Mouse (Mus musculus) liver, postnatal 0 days (tissue): ENCODE data around the gene Pi4kb.
"Not testable (repeated sequence)": the region's sequence is repeated elsewhere in the genome, so short reads cannot be mapped to it uniquely, and the experiment has no call there.

Experiments used
- CTCF ChIP-seq: sonication (generic); IDR thresholded peaks from 2 replicates; pipeline ENCODE4 v1.5.1; 2016; ENCODE audit warnings: antibody characterized with exemption, low read depth
- EP300 ChIP-seq: IDR thresholded peaks from 2 replicates; pipeline ENCODE4 v1.6.1; 2016; ENCODE audit warnings: antibody characterized with exemption, low read depth, mild to moderate bottlenecking

- TF ChIP-seq EP300, CTCF: not testable (repeated sequence)
Measured at GRCm38 (mm10) chr3:95020956-95021355, 46.4 kb downstream of the Pi4kb start.
